Mouse (Mus musculus) monocyte, adult 5-6 weeks (primary cell): ENCODE data around the gene Rpp14. TPM values are rescaled to one million over a fixed set of nuclear protein-coding genes. Genes with fewer than 3 reads are reported as not detected.

Experiments used
- ATAC-seq: fragments of 153-309, 156-312 bp; replicated peaks from 2 replicates; pipeline ENCODE4 v1.8.0; 2017; ENCODE audit warnings: mild to moderate bottlenecking; ENCODE audit not compliant: low TSS enrichment, insufficient number of reproducible peaks, severe bottlenecking, poor library complexity, low FRiP score
- total RNA-seq: library from RNA; stranded (forward); fragments of 200-1000, 200-491, 200-594 nt; gene quantifications from 3 replicates; pipeline ENCODE4 v1.2.3, GENCODE M21; 2017

Rpp14 gene
- total RNA-seq, result 12.5 to 30.2 TPM (median 29.2 TPM) in 3 replicates

- peak; percentile 96 for ATAC-seq
These were observed at the start of gene Rpp14 for GRCm38 (mm10) chr14:8080165-8080679. Rpp14 (plus strand) TSS chr14:8080367.

- ATAC-seq, result no peak
These were observed 49.6 kb upstream of the Rpp14 start for GRCm38 (mm10) chr14:8030535-8030934.

GRCm38 (mm10) chr14:8032087-8032944, 47.9 kb upstream of the Rpp14 start:
- no peak for ATAC-seq

GRCm38 (mm10) chr14:8034561-8034960, 45.6 kb upstream of the Rpp14 start:
- ATAC-seq, result no peak

GRCm38 (mm10) chr14:8035951-8036350, 44.2 kb upstream of the Rpp14 start:
- no peak for ATAC-seq

GRCm38 (mm10) chr14:8036406-8036805, 43.8 kb upstream of the Rpp14 start:
- ATAC-seq, result no peak

- ATAC-seq, result no peak
These were observed 42.0 kb upstream of the Rpp14 start for GRCm38 (mm10) chr14:8038150-8038549.

GRCm38 (mm10) chr14:8038791-8039448, 41.2 kb upstream of the Rpp14 start:
- no peak for ATAC-seq

GRCm38 (mm10) chr14:8040179-8040578, 40.0 kb upstream of the Rpp14 start:
- no peak for ATAC-seq

- ATAC-seq, result no peak
These were observed 39.1 kb upstream of the Rpp14 start for GRCm38 (mm10) chr14:8040911-8041678.

GRCm38 (mm10) chr14:8042120-8042519, 38.0 kb upstream of the Rpp14 start:
- no peak for ATAC-seq

- no peak for ATAC-seq
These were observed 37.6 kb upstream of the Rpp14 start for GRCm38 (mm10) chr14:8042577-8042976.

GRCm38 (mm10) chr14:8044330-8044729, 35.8 kb upstream of the Rpp14 start:
- no peak for ATAC-seq

GRCm38 (mm10) chr14:8044786-8045185, 35.4 kb upstream of the Rpp14 start:
- no peak for ATAC-seq

GRCm38 (mm10) chr14:8045187-8045846, 34.9 kb upstream of the Rpp14 start:
- ATAC-seq, result no peak

GRCm38 (mm10) chr14:8046839-8047238, 33.3 kb upstream of the Rpp14 start:
- no peak for ATAC-seq

GRCm38 (mm10) chr14:8049334-8049733, 30.8 kb upstream of the Rpp14 start:
- ATAC-seq, result no peak

GRCm38 (mm10) chr14:8051869-8052268, 28.3 kb upstream of the Rpp14 start:
- ATAC-seq, result no peak

- no peak for ATAC-seq
These were observed 27.5 kb upstream of the Rpp14 start for GRCm38 (mm10) chr14:8052661-8053060.
